Mouse (Mus musculus) ES-E14 (cell line): ENCODE data around the gene Clybl. TPM values are rescaled to one million over a fixed set of nuclear protein-coding genes. Genes with fewer than 3 reads are reported as not detected.
A peak's percentile ranks its signal among the peaks of the same experiment; 100 is the strongest.

Source experiments
- DNase-seq: peaks from one replicate; pipeline ENCODE4 v3.0.0-alpha.2; 2013; ENCODE audit warnings: low read depth, low spot score
- H3K27ac ChIP-seq: 2 replicates; pipeline ENCODE4 v1.5.1; 2012; ENCODE audit warnings: low read depth, mild to moderate bottlenecking, low read length, moderate library complexity, mixed read lengths; ENCODE audit not compliant: poor library complexity, insufficient read depth, severe bottlenecking
- H3K36me3 ChIP-seq: 2 replicates; pipeline ENCODE4 v1.6.1; 2012; ENCODE audit warnings: mild to moderate bottlenecking, low read length, moderate library complexity, mixed read lengths; ENCODE audit not compliant: control insufficient read depth, poor library complexity, insufficient read depth, severe bottlenecking
- H3K4me1 ChIP-seq, 2 experiments: fragments of 150-350 bp in 1 of 2; sonication (generic) in 1 of 2; 2 replicates each; pipeline ENCODE4 v1.6.1; 2012; ENCODE audit warnings: low read length in 2 of 2, mild to moderate bottlenecking in 1 of 2, mixed read lengths in 1 of 2; ENCODE audit not compliant: control insufficient read depth in 2 of 2, insufficient read depth in 2 of 2, poor library complexity in 1 of 2
- H3K4me3 ChIP-seq, 2 experiments: fragments of 150-350 bp in 1 of 2; sonication (generic) in 1 of 2; 2 replicates each; pipeline ENCODE4 v1.5.1; 2012; ENCODE audit warnings: low read length in 2 of 2, low read depth in 1 of 2, mild to moderate bottlenecking in 1 of 2, mixed read lengths in 1 of 2; ENCODE audit not compliant: insufficient read depth in 1 of 2, poor library complexity in 1 of 2, severe bottlenecking in 1 of 2
- H3K9ac ChIP-seq: 2 replicates; pipeline ENCODE4 v1.6.1; 2012; ENCODE audit warnings: low read depth, mild to moderate bottlenecking, low read length, mixed read lengths; ENCODE audit not compliant: poor library complexity, insufficient read depth, severe bottlenecking
- H3K9me3 ChIP-seq: fragments of 150-350 bp; sonication (generic); 2 replicates; pipeline ENCODE4 v1.6.1; 2012; ENCODE audit warnings: low read depth, mild to moderate bottlenecking, low read length; ENCODE audit not compliant: control insufficient read depth, insufficient read depth
- CHD2 ChIP-seq: IDR thresholded peaks from 2 replicates; pipeline ENCODE4 v1.6.1; 2014; ENCODE audit warnings: mild to moderate bottlenecking, low read depth, low read length, inconsistent platforms
- HCFC1 ChIP-seq: IDR thresholded peaks from 2 replicates; pipeline ENCODE4 v1.6.1; 2012; ENCODE audit warnings: low read length, inconsistent platforms, borderline replicate concordance; ENCODE audit not compliant: insufficient read depth
- MAFK ChIP-seq: IDR thresholded peaks from 2 replicates; pipeline ENCODE4 v1.6.1; 2014; ENCODE audit warnings: mild to moderate bottlenecking, low read depth, low read length, inconsistent platforms; ENCODE audit not compliant: insufficient read depth
- ZC3H11A ChIP-seq: IDR thresholded peaks from 2 replicates; pipeline ENCODE4 v1.6.1; 2012; ENCODE audit warnings: low read depth, mild to moderate bottlenecking, inconsistent platforms, low read length, borderline replicate concordance
- ZNF384 ChIP-seq: IDR thresholded peaks from 2 replicates; pipeline ENCODE4 v1.6.1; 2012; ENCODE audit warnings: low read depth, low read length, inconsistent platforms
- in situ Hi-C, 2 experiments: fragments of 600-800 bp; cut with MboI; formaldehyde crosslinking; loops; one replicate each; pipeline ENCODE4 v1.15.1; 2025; ENCODE audit warnings: low sequenced_read_pairs in 2 of 2, inconsistent platforms in 1 of 2; ENCODE audit not compliant: unreplicated experiment in 2 of 2
- total RNA-seq: library from RNA; depleted of rRNA; stranded (reverse); fragments of 300-350 nt; gene quantifications from 2 replicates; pipeline ENCODE4 v1.2.3, GENCODE M21; 2012; rRNA removed

The Clybl gene
- 2.6 and 6.7 TPM in 2 replicates for total RNA-seq

DNA sequence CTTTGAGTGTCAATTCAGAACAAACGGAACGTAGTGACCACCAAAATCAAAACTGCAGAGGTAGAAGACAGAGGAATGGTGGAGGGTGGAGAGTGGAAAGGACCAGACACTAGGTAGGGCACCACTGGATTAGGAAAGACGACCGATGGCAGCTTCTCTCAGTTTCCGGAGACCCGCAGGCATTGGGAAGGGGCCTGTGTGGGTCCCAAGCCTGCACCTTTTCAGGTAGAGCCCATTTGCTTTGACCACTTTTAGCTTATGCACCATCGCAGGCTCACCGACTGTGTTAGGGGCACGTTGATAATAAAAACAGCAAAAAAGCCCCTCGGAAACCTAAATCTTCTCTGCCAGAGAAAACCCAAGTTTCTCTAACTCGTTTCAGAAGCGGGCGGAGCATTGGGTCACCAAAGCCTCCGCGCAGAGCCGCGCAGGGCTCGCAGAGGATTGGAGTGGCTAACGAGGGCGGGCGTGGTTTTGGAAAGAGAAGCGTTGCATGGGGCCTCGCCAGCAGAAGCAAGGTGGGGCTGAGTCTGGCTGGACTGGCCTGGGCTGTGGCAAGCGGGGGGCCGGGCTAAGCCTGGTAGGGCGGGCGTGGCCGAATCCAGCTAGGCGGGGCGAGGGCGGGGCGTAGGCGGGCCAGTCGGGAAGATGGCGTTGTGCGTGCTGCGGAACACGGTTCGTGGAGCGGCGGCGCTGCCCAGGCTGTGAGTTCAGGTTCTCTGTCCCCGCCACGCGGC, at the start of gene Clybl:
Gene Clybl, plus strand, starts transcription at position 627 of the 737 bp plus-strand sequence.
- peak; percentile 87 for DNase-seq
- in situ Hi-C loops = no loop called here
- no peaks in the 10 kb centered on the region for H3K36me3 ChIP-seq
- H3K9me3 ChIP-seq = no peaks in the 10 kb centered on the region
- H3K27ac ChIP-seq = peak within 1 kb of the TSS; percentile 37; the same call in 1 of the 2 replicates
- peak within 1 kb of the TSS; percentile 74 to 98 for H3K4me3 ChIP-seq
- H3K4me1 ChIP-seq = peaks cover 6 to 8% of the 10 kb centered on the region in 2 experiments; a peak in 3 of 4 replicates
- TF ChIP-seq MAFK (no peak), ZNF384 (no peak), ZC3H11A (no peak), HCFC1 (no peak), CHD2 (no peak)
- peak within 1 kb of the TSS; percentile 72 for H3K9ac ChIP-seq

DNA sequence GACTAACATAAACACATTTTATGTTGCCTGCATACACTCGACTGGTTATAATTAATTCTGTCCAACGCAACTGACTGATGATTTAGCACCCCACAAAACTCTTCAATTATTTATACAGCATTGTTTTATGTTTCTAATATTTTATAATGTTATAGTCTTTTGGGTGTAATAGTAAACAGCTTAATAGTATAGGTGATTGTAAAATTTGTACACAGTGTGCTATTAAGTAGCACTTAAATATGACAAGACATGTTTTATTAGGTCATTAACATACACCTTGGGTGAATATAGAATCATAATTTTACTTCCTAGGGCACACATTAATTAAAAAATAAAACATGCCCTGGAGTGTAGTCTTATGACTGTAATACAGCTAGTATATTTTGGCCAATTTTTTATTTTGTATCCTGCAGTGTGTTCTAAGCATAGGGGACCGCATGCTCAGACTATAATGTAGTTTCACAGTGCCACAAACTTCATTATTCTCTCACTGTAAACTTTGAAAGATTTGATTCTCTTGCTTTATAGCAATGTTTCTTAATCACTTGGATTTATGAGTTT, 45.1 kb upstream of the Clybl start:
- no peak overlapping the region for H3K9ac ChIP-seq
- peaks cover 0 to 3% of the 10 kb centered on the region in 2 experiments; a peak in 1 of 4 replicates for H3K4me1 ChIP-seq
- TF ChIP-seq ZC3H11A = no peak
- no peak for TF ChIP-seq MAFK
- TF ChIP-seq CHD2 = no peak
- no peak for TF ChIP-seq ZNF384
- TF ChIP-seq HCFC1 = no peak
- DNase-seq = no peak
- no peak overlapping the region for H3K27ac ChIP-seq
- H3K4me3 ChIP-seq = no peak overlapping the region
- H3K36me3 ChIP-seq = peaks cover 9% of the 10 kb centered on the region
- in situ Hi-C loops = no loop called here
- no peaks in the 10 kb centered on the region for H3K9me3 ChIP-seq

DNA sequence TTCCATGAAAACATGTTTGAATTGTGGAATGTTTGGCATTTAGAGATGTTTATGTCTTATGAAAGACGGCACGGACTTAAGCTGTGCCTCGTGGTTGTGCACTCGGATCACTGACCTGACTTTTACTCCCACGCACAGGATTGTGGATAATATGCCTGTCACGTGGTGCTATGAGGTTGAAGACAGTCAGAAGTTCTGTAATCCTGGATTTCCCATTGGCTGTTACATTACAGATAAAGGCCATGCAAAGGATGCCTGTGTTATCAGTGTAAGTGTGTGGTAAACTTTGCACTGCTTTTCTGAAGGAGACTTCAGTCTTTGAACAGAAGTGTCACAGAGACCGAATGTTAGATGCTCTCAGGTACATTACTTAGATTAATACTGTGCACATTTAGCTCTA, 44.3 kb upstream of the Clybl start:
- TF ChIP-seq MAFK (no peak), HCFC1 (no peak), ZNF384 (no peak), ZC3H11A (no peak), CHD2 (no peak)
- H3K36me3 ChIP-seq = peaks cover 9% of the 10 kb centered on the region
- H3K9me3 ChIP-seq = no peaks in the 10 kb centered on the region
- no peak for DNase-seq
- no peak overlapping the region for H3K4me3 ChIP-seq
- no peak overlapping the region for H3K9ac ChIP-seq
- peaks cover 0 to 3% of the 10 kb centered on the region in 2 experiments; a peak in 1 of 4 replicates for H3K4me1 ChIP-seq
- in situ Hi-C loops = no loop called here
- H3K27ac ChIP-seq = no peak overlapping the region

DNA sequence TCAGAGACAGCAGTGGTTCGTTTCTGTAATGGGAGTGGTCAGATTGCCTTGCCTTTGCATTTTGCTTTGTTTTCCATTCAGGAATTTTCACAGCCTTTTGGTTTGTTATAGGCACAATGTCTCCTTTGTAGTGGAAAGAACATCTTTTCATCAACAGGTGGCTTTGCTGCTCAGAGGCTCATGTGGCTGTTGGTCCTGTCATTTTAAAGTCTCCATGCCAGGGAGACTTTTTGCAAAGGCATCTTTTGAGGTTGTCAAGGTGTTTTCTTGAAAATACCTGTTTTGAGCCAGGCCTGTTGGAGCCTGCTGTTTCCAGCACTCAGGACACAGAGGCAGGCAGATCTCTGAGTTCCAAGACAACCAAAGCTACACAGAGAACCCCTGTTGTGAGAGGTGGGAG, 41.4 kb upstream of the Clybl start:
- in situ Hi-C loops = no loop called here
- no peak for TF ChIP-seq MAFK
- no peak for TF ChIP-seq ZNF384
- no peak for TF ChIP-seq CHD2
- no peak for TF ChIP-seq HCFC1
- TF ChIP-seq ZC3H11A = no peak
- Histone ChIP-seq H3K9ac (no peak overlapping the region), H3K36me3 (peaks cover 10% of the 10 kb centered on the region), H3K4me1 (peaks cover 0 to 3% of the 10 kb centered on the region in 2 experiments; a peak in 1 of 4 replicates), H3K27ac (no peak overlapping the region), H3K4me3 (no peak overlapping the region), H3K9me3 (no peaks in the 10 kb centered on the region)
- peak; percentile 47 for DNase-seq
